Mouse (Mus musculus): ENCODE results near the gene Zfp114. TPM values are rescaled to one million over a fixed set of nuclear protein-coding genes. Genes with fewer than 3 reads are reported as not detected.
A peak's percentile ranks its signal among the peaks of the same experiment; 100 is the strongest.

Zfp114 gene
- polyA plus RNA-seq (2014; fragmentation: Nextera tagmentation; extraction: Ambion mirVana): 5.9 and 8.0 TPM in 2 replicates

DNA sequence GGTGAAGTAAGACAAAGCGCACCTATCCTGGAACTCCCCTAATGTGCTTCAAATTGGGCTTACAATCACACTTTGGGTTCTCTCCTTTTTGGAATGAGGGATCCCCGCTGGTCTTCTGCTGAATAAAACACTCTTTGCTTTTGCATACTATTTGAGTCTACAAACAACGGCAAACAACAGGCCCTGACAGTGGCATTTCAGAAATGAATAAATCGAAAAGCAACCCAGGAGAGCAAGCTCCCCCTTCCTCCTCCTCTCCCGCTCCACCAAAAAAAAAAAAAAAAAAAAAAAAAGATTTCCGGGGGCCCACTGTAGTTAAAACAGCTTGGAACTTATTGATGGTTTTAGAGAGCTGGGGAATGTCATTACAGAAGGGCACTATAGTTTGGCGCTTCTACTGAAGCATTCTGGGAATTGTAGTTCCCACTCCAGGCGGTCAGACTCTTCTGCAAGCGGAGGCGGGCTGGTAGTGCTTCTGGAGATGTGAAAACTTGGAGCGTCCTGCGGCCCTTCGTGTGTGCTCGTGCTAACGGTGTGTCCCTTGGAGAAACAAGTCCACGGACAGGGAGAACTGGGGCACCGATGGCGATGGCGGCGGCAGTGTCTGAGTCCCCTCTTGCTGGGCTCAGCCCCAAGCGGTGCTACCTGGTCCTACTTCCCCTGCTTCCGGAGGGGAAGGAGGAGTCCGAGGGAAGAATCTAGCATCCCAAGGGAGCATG lies at the start of gene Zfp114:
TSS of gene Zfp114 (plus strand) at position 443 of the 719 bp plus-strand sequence.
- no peaks in the 10 kb centered on the region for H3K27me3 ChIP-seq (ENCODE audit: control insufficient read depth, insufficient read depth, low read length)
- H3K9me3 ChIP-seq (ENCODE audit: control insufficient read depth, low read depth, low read length): no peaks in the 10 kb centered on the region
- WGBS: 11% methylated on average over 23 of the region's 23 CpGs
- no peaks in the 10 kb centered on the region for H3K36me3 ChIP-seq (ENCODE audit: control insufficient read depth, insufficient read depth, low read length)
- no peak within 1 kb of the TSS for H3K27ac ChIP-seq (ENCODE audit: low read length)
- peak within 1 kb of the TSS; percentile 45 for H3K4me3 ChIP-seq (ENCODE audit: low read depth, low read length)
- H3K4me2 ChIP-seq (replicated peaks; ENCODE audit: low read depth, low read length): peak within 1 kb of the TSS; percentile 42
- H3K9ac ChIP-seq (replicated peaks; ENCODE audit: low read depth, low read length): peak within 1 kb of the TSS; percentile 47
- 0 out of 2 replicates have a peak, but pooled peaks cover 2% of the 10 kb centered on the region for H3K4me1 ChIP-seq (ENCODE audit: control insufficient read depth, insufficient read depth, low read length)
- ATAC-seq (ENCODE audit: insufficient number of reproducible peaks, insufficient read depth, low FRiP score, low read depth): peak; percentile 89

DNA sequence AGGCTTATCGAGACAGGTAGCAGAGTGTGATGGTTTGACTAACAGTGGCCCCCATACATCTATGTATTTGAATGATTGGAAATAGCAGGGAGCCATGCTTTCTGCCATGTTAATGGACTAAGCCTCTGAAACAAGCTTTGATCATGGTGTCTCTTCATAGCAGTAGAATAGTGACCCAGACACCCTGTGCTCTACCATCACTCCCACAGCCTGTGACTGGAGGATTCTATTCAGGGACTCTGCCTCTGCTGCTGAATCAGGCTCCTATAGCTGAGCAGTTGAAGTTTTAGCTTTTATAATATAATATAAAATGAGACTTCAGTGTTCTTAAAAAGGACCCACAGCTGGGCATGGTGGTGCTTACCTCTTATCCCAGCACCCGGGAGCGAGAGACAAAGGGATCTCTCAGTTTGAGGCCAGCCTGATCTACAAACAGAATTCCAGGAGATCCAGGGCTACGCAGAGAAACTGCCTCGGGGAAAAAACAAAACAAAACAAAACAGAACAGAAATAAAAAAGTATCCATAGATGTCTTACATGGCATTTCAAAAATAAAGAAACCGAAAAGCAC lies 41.4 kb upstream of the Zfp114 start:
- Histone ChIP-seq H3K27ac (ENCODE audit: low read length) (no peak overlapping the region), H3K4me2 (replicated peaks; ENCODE audit: low read depth, low read length) (peak overlapping the region; percentile 43), H3K9me3 (ENCODE audit: control insufficient read depth, low read depth, low read length) (no peaks in the 10 kb centered on the region), H3K4me1 (ENCODE audit: control insufficient read depth, insufficient read depth, low read length) (peaks cover 6% of the 10 kb centered on the region; the same call in 1 of the 2 replicates), H3K9ac (replicated peaks; ENCODE audit: low read depth, low read length) (no peak overlapping the region; the same call in 1 of the 2 replicates), H3K27me3 (ENCODE audit: control insufficient read depth, insufficient read depth, low read length) (no peaks in the 10 kb centered on the region), H3K36me3 (ENCODE audit: control insufficient read depth, insufficient read depth, low read length) (peaks cover 8% of the 10 kb centered on the region; the same call in 1 of the 2 replicates), H3K4me3 (ENCODE audit: low read depth, low read length) (peak overlapping the region; percentile 64)
- WGBS: 20% methylated on average over 6 of the region's 6 CpGs
- ATAC-seq (ENCODE audit: insufficient number of reproducible peaks, insufficient read depth, low FRiP score, low read depth): no peak

- 2% methylated on average over 32 of the region's 32 CpGs for WGBS
- Histone ChIP-seq H3K9me3 (ENCODE audit: control insufficient read depth, low read depth, low read length) (no peaks in the 10 kb centered on the region), H3K36me3 (ENCODE audit: control insufficient read depth, insufficient read depth, low read length) (peaks cover 10% of the 10 kb centered on the region; the same call in 1 of the 2 replicates), H3K4me1 (ENCODE audit: control insufficient read depth, insufficient read depth, low read length) (peaks cover 6% of the 10 kb centered on the region; the same call in 1 of the 2 replicates), H3K9ac (replicated peaks; ENCODE audit: low read depth, low read length) (peak within 1 kb of the TSS; percentile 59), H3K4me2 (replicated peaks; ENCODE audit: low read depth, low read length) (peak within 1 kb of the TSS; percentile 90), H3K27ac (ENCODE audit: low read length) (no peak within 1 kb of the TSS), H3K4me3 (ENCODE audit: low read depth, low read length) (peak within 1 kb of the TSS; percentile 64), H3K27me3 (ENCODE audit: control insufficient read depth, insufficient read depth, low read length) (no peaks in the 10 kb centered on the region)
- ATAC-seq (ENCODE audit: insufficient number of reproducible peaks, insufficient read depth, low FRiP score, low read depth): peak; percentile 94
Measured at GRCm38 (mm10) chr7:24133996-24134828, 40.6 kb upstream of the Zfp114 start, which contains the start of gene Zfp235. Zfp235 (plus strand) TSS chr7:24134169.

GRCm38 (mm10) chr7:24142566-24142965 lies 32.3 kb upstream of the Zfp114 start:
- no peak overlapping the region for H3K4me2 ChIP-seq (replicated peaks; ENCODE audit: low read depth, low read length)
- no peaks in the 10 kb centered on the region for H3K27me3 ChIP-seq (ENCODE audit: control insufficient read depth, insufficient read depth, low read length)
- no peak overlapping the region for H3K9ac ChIP-seq (replicated peaks; ENCODE audit: low read depth, low read length)
- 88% methylated on average over 6 of the region's 6 CpGs for WGBS
- peaks cover 3% of the 10 kb centered on the region; the same call in 1 of the 2 replicates for H3K9me3 ChIP-seq (ENCODE audit: control insufficient read depth, low read depth, low read length)
- H3K4me1 ChIP-seq (ENCODE audit: control insufficient read depth, insufficient read depth, low read length): no peaks in the 10 kb centered on the region
- ATAC-seq (ENCODE audit: insufficient number of reproducible peaks, insufficient read depth, low FRiP score, low read depth): no peak
- peaks cover 13% of the 10 kb centered on the region; the same call in 1 of the 2 replicates for H3K36me3 ChIP-seq (ENCODE audit: control insufficient read depth, insufficient read depth, low read length)
- no peak overlapping the region for H3K27ac ChIP-seq (ENCODE audit: low read length)
- H3K4me3 ChIP-seq (ENCODE audit: low read depth, low read length): no peak overlapping the region

GRCm38 (mm10) chr7:24153272-24153671 lies 21.6 kb upstream of the Zfp114 start:
- no peak for ATAC-seq (ENCODE audit: insufficient number of reproducible peaks, insufficient read depth, low FRiP score, low read depth)
- Histone ChIP-seq H3K27ac (ENCODE audit: low read length) (no peak overlapping the region), H3K4me2 (replicated peaks; ENCODE audit: low read depth, low read length) (no peak overlapping the region), H3K4me1 (ENCODE audit: control insufficient read depth, insufficient read depth, low read length) (no peaks in the 10 kb centered on the region), H3K27me3 (ENCODE audit: control insufficient read depth, insufficient read depth, low read length) (no peaks in the 10 kb centered on the region), H3K9me3 (ENCODE audit: control insufficient read depth, low read depth, low read length) (no peaks in the 10 kb centered on the region), H3K9ac (replicated peaks; ENCODE audit: low read depth, low read length) (no peak overlapping the region), H3K36me3 (ENCODE audit: control insufficient read depth, insufficient read depth, low read length) (no peaks in the 10 kb centered on the region), H3K4me3 (ENCODE audit: low read depth, low read length) (no peak overlapping the region)
- WGBS: 4% methylated on average over 1 of the region's 1 CpGs

DNA sequence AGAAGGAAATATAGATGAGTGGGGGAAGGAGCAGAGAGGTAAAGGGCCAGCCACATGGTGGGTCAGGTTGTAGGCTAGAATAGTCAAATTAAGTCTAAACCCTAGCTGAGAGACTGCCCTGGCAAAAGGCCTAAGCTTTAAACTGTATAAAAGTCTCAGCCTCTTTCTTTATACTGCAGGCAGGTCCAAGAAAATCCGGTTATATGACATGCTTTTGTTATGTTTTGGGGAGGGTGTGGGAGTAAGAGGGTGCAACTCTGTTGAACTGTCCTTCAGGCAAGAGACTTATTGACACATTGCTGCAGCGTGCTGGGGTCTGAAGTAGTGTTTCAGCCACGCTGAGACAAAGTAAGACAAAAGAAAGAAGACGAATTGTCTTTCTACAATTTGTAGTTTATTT lies 2.7 kb upstream of the Zfp114 start:
- no peak overlapping the region for H3K9ac ChIP-seq (replicated peaks; ENCODE audit: low read depth, low read length)
- H3K4me2 ChIP-seq (replicated peaks; ENCODE audit: low read depth, low read length): no peak overlapping the region
- H3K9me3 ChIP-seq (ENCODE audit: control insufficient read depth, low read depth, low read length): no peaks in the 10 kb centered on the region
- H3K27me3 ChIP-seq (ENCODE audit: control insufficient read depth, insufficient read depth, low read length): no peaks in the 10 kb centered on the region
- WGBS: 60% methylated on average over 4 of the region's 4 CpGs
- no peaks in the 10 kb centered on the region for H3K36me3 ChIP-seq (ENCODE audit: control insufficient read depth, insufficient read depth, low read length)
- ATAC-seq (ENCODE audit: insufficient number of reproducible peaks, insufficient read depth, low FRiP score, low read depth): no peak
- no peak overlapping the region for H3K4me3 ChIP-seq (ENCODE audit: low read depth, low read length)
- no peak overlapping the region for H3K27ac ChIP-seq (ENCODE audit: low read length)
- 0 out of 2 replicates have a peak, but pooled peaks cover 2% of the 10 kb centered on the region for H3K4me1 ChIP-seq (ENCODE audit: control insufficient read depth, insufficient read depth, low read length)

- Histone ChIP-seq H3K9ac (replicated peaks; ENCODE audit: low read depth, low read length) (no peak overlapping the region), H3K4me1 (ENCODE audit: control insufficient read depth, insufficient read depth, low read length) (0 out of 2 replicates have a peak, but pooled peaks cover 2% of the 10 kb centered on the region), H3K27ac (ENCODE audit: low read length) (no peak overlapping the region), H3K36me3 (ENCODE audit: control insufficient read depth, insufficient read depth, low read length) (no peaks in the 10 kb centered on the region), H3K9me3 (ENCODE audit: control insufficient read depth, low read depth, low read length) (no peaks in the 10 kb centered on the region), H3K4me3 (ENCODE audit: low read depth, low read length) (peak overlapping the region; percentile 45), H3K27me3 (ENCODE audit: control insufficient read depth, insufficient read depth, low read length) (no peaks in the 10 kb centered on the region), H3K4me2 (replicated peaks; ENCODE audit: low read depth, low read length) (peak overlapping the region; percentile 42)
- 51% methylated on average over 6 of the region's 6 CpGs for WGBS
- ATAC-seq (ENCODE audit: insufficient number of reproducible peaks, insufficient read depth, low FRiP score, low read depth): no peak
Measured at GRCm38 (mm10) chr7:24175337-24175711, 464 bp downstream of the Zfp114 start.

DNA sequence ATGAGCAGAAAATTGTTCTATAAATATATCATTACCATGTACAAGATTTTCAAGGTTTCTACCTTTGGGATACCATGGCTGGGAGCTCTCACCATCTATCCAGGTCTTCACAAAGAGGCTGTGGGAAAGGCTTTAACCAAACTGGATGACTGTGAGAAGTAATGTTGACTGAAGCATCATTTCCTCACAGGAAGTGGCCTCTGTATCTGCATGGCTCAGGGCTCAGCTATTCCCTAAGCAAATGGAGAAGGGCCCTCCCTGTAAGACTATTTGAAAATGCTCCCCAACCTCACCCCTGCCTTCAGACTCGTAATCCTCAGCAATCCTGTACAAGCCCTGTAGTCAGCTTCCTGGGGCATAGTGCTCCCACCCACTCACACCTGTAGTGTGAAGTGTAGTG lies 12.8 kb downstream of the Zfp114 start:
- H3K27me3 ChIP-seq (ENCODE audit: control insufficient read depth, insufficient read depth, low read length): no peaks in the 10 kb centered on the region
- no peak for ATAC-seq (ENCODE audit: insufficient number of reproducible peaks, insufficient read depth, low FRiP score, low read depth)
- H3K9me3 ChIP-seq (ENCODE audit: control insufficient read depth, low read depth, low read length): no peaks in the 10 kb centered on the region
- no peak overlapping the region for H3K27ac ChIP-seq (ENCODE audit: low read length)
- no peak overlapping the region for H3K9ac ChIP-seq (replicated peaks; ENCODE audit: low read depth, low read length)
- no peaks in the 10 kb centered on the region for H3K4me1 ChIP-seq (ENCODE audit: control insufficient read depth, insufficient read depth, low read length)
- no peak overlapping the region for H3K4me3 ChIP-seq (ENCODE audit: low read depth, low read length)
- H3K36me3 ChIP-seq (ENCODE audit: control insufficient read depth, insufficient read depth, low read length): no peaks in the 10 kb centered on the region
- 68% methylated on average over 1 of the region's 1 CpGs for WGBS
- H3K4me2 ChIP-seq (replicated peaks; ENCODE audit: low read depth, low read length): no peak overlapping the region
